Mouse (Mus musculus): ENCODE measurements at regions not wholly inside any gene's neighbourhood (a gene's known extent, or its start where the extent isn't known, plus 50 kb on each side); places are given as distances from the start of the nearest gene placed in this dataset.
"Not testable (repeated sequence)": the region's sequence is repeated elsewhere in the genome, so short reads cannot be mapped to it uniquely, and the experiment has no call there.

GRCm38 (mm10) chr12:29050516-29051251, 299.1 kb downstream of the Eipr1 start:
- H3K4me1 ChIP-seq: peaks cover 22% of the 10 kb centered on the region
- no peak overlapping the region for H3K4me2 ChIP-seq (replicated peaks)
- no peak overlapping the region for H3K9ac ChIP-seq
- H3K36me3 ChIP-seq: no peaks in the 10 kb centered on the region
- 29% methylated on average over 8 of the region's 8 CpGs for WGBS
- H3K27ac ChIP-seq: no peak overlapping the region
- no peak overlapping the region for H3K4me3 ChIP-seq
- no peak for ATAC-seq (ENCODE audit: low FRiP score, low read depth)
- H3K9me3 ChIP-seq: no peaks in the 10 kb centered on the region
- H3K27me3 ChIP-seq: no peaks in the 10 kb centered on the region

GRCm38 (mm10) chr12:29054367-29054766, 302.8 kb downstream of the Eipr1 start:
- H3K9me3 ChIP-seq: no peaks in the 10 kb centered on the region
- H3K27ac ChIP-seq: no peak overlapping the region
- no peak overlapping the region for H3K9ac ChIP-seq
- no peaks in the 10 kb centered on the region for H3K27me3 ChIP-seq
- peaks cover 14% of the 10 kb centered on the region for H3K4me1 ChIP-seq
- 57% methylated on average over 7 of the region's 7 CpGs for WGBS
- ATAC-seq (ENCODE audit: low FRiP score, low read depth): no peak
- H3K36me3 ChIP-seq: no peaks in the 10 kb centered on the region
- no peak overlapping the region for H3K4me2 ChIP-seq (replicated peaks)
- H3K4me3 ChIP-seq: no peak overlapping the region

- H3K4me3 ChIP-seq: no peak overlapping the region
- no peaks in the 10 kb centered on the region for H3K9me3 ChIP-seq
- ATAC-seq (ENCODE audit: low FRiP score, low read depth): no peak
- 69% methylated on average over 14 of the region's 14 CpGs for WGBS
- no peaks in the 10 kb centered on the region for H3K4me1 ChIP-seq
- H3K27ac ChIP-seq: no peak overlapping the region
- H3K9ac ChIP-seq: no peak overlapping the region
- no peaks in the 10 kb centered on the region for H3K27me3 ChIP-seq
- no peak overlapping the region for H3K4me2 ChIP-seq (replicated peaks)
- H3K36me3 ChIP-seq: no peaks in the 10 kb centered on the region
Observed at GRCm38 (mm10) chr12:29062025-29062637, 310.5 kb downstream of the Eipr1 start.

GRCm38 (mm10) chr12:29062801-29063200, 311.2 kb downstream of the Eipr1 start:
- Histone ChIP-seq H3K4me2 (replicated peaks) (no peak overlapping the region), H3K4me1 (no peaks in the 10 kb centered on the region), H3K27me3 (no peaks in the 10 kb centered on the region), H3K9me3 (no peaks in the 10 kb centered on the region), H3K27ac (no peak overlapping the region), H3K4me3 (no peak overlapping the region), H3K9ac (no peak overlapping the region), H3K36me3 (no peaks in the 10 kb centered on the region)
- ATAC-seq (ENCODE audit: low FRiP score, low read depth): no peak
- 82% methylated on average over 3 of the region's 3 CpGs for WGBS

GRCm38 (mm10) chr12:29068180-29068579, 316.6 kb downstream of the Eipr1 start:
- 28% methylated on average over 5 of the region's 5 CpGs for whole genome bisulfite sequencing
- Histone ChIP-seq H3K9me3 (no peaks in the 10 kb centered on the region), H3K9ac (no peak overlapping the region), H3K4me3 (no peak overlapping the region), H3K27ac (no peak overlapping the region), H3K36me3 (no peaks in the 10 kb centered on the region), H3K4me2 (replicated peaks) (no peak overlapping the region), H3K27me3 (no peaks in the 10 kb centered on the region), H3K4me1 (no peaks in the 10 kb centered on the region)
- ATAC-seq (ENCODE audit: low FRiP score, low read depth): no peak

- H3K9ac ChIP-seq: no peak overlapping the region
- no peak overlapping the region for H3K27ac ChIP-seq
- no peaks in the 10 kb centered on the region for H3K4me1 ChIP-seq
- H3K4me2 ChIP-seq (replicated peaks): no peak overlapping the region
- H3K36me3 ChIP-seq: no peaks in the 10 kb centered on the region
- no peak for ATAC-seq (ENCODE audit: low FRiP score, low read depth)
- no peak overlapping the region for H3K4me3 ChIP-seq
- no peaks in the 10 kb centered on the region for H3K9me3 ChIP-seq
- no peaks in the 10 kb centered on the region for H3K27me3 ChIP-seq
- 83% methylated on average over 10 of the region's 10 CpGs for WGBS
Observed at GRCm38 (mm10) chr12:29075096-29075852, 323.7 kb downstream of the Eipr1 start.

- 92% methylated on average over 1 of the region's 1 CpGs for WGBS
- Histone ChIP-seq H3K9ac (no peak overlapping the region), H3K4me1 (no peaks in the 10 kb centered on the region), H3K27me3 (no peaks in the 10 kb centered on the region), H3K4me3 (no peak overlapping the region), H3K4me2 (replicated peaks) (no peak overlapping the region), H3K27ac (no peak overlapping the region), H3K9me3 (no peaks in the 10 kb centered on the region), H3K36me3 (no peaks in the 10 kb centered on the region)
- ATAC-seq (ENCODE audit: low FRiP score, low read depth): no peak
Observed at GRCm38 (mm10) chr12:29076606-29077005, 325.0 kb downstream of the Eipr1 start.

GRCm38 (mm10) chr12:29079011-29079410, 327.4 kb downstream of the Eipr1 start:
- Histone ChIP-seq H3K36me3 (no peaks in the 10 kb centered on the region), H3K4me2 (replicated peaks) (no peak overlapping the region), H3K4me1 (no peaks in the 10 kb centered on the region), H3K9me3 (no peaks in the 10 kb centered on the region), H3K27me3 (no peaks in the 10 kb centered on the region), H3K9ac (no peak overlapping the region), H3K27ac (no peak overlapping the region), H3K4me3 (no peak overlapping the region)
- 97% methylated on average over 1 of the region's 1 CpGs for WGBS
- ATAC-seq (ENCODE audit: low FRiP score, low read depth): no peak

GRCm38 (mm10) chr12:29083426-29084221, 332.0 kb downstream of the Eipr1 start:
- ATAC-seq (ENCODE audit: low FRiP score, low read depth): no peak
- WGBS: 72% methylated on average over 13 of the region's 13 CpGs
- Histone ChIP-seq H3K27me3 (no peaks in the 10 kb centered on the region), H3K9ac (no peak overlapping the region), H3K9me3 (no peaks in the 10 kb centered on the region), H3K27ac (no peak overlapping the region), H3K4me3 (no peak overlapping the region), H3K4me1 (no peaks in the 10 kb centered on the region), H3K36me3 (no peaks in the 10 kb centered on the region), H3K4me2 (replicated peaks) (no peak overlapping the region)

GRCm38 (mm10) chr12:29087245-29087644, 335.6 kb downstream of the Eipr1 start:
- not testable (repeated sequence) for H3K27ac ChIP-seq; H3K4me3 ChIP-seq; H3K27me3 ChIP-seq; ATAC-seq (ENCODE audit: low FRiP score, low read depth); H3K9me3 ChIP-seq; H3K4me2 ChIP-seq (replicated peaks); H3K36me3 ChIP-seq; H3K4me1 ChIP-seq; H3K9ac ChIP-seq
- WGBS: 73% methylated on average over 2 of the region's 2 CpGs

GRCm38 (mm10) chr12:29089634-29090033, 338.0 kb downstream of the Eipr1 start:
- H3K27me3 ChIP-seq: no peaks in the 10 kb centered on the region
- H3K27ac ChIP-seq: no peak overlapping the region
- H3K4me1 ChIP-seq: no peaks in the 10 kb centered on the region
- no peak overlapping the region for H3K9ac ChIP-seq
- 61% methylated on average over 3 of the region's 3 CpGs for WGBS
- no peak overlapping the region for H3K4me3 ChIP-seq
- no peaks in the 10 kb centered on the region for H3K36me3 ChIP-seq
- H3K9me3 ChIP-seq: no peaks in the 10 kb centered on the region
- no peak overlapping the region for H3K4me2 ChIP-seq (replicated peaks)
- ATAC-seq (ENCODE audit: low FRiP score, low read depth): no peak

GRCm38 (mm10) chr12:29090451-29090850, 338.8 kb downstream of the Eipr1 start:
- Histone ChIP-seq H3K36me3 (no peaks in the 10 kb centered on the region), H3K4me1 (no peaks in the 10 kb centered on the region; the same call in 1 of the 2 replicates), H3K9ac (no peak overlapping the region), H3K4me3 (no peak overlapping the region), H3K27me3 (no peaks in the 10 kb centered on the region), H3K27ac (no peak overlapping the region), H3K9me3 (no peaks in the 10 kb centered on the region), H3K4me2 (replicated peaks) (no peak overlapping the region)
- ATAC-seq (ENCODE audit: low FRiP score, low read depth): no peak
- WGBS: 59% methylated on average over 5 of the region's 5 CpGs

Measured in limb, embryonic 13.5 days (tissue).